Mouse (Mus musculus): ENCODE measurements at regions not wholly inside any gene's neighbourhood (a gene's known extent, or its start where the extent isn't known, plus 50 kb on each side); places are given as distances from the start of the nearest gene placed in this dataset.
"Not testable (repeated sequence)": the region's sequence is repeated elsewhere in the genome, so short reads cannot be mapped to it uniquely, and the experiment has no call there.

DNA sequence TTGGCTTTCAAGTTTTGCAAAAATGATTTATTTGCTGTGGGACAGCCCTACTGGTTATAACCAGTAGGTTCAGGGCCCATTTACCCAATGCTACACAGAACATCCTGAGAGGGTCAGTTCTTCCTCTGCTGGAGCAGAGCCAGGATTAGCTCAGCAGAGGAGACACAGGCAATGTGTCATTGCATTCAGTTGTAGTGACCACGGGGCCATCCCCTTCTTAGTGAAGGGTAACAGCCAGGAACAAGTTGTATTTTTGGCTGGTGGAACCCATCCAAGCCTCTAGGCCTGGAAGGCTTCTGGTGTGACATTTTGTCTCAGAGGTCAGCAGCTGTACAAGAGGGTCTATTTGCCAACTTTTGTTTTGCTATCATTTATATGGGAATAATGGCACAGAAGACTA, 120.6 kb upstream of the Dlgap1 start:
- no peak for ATAC-seq (ENCODE audit: insufficient read depth, low FRiP score)

GRCm38 (mm10) chr17:69850075-69850474, 118.8 kb upstream of the Dlgap1 start:
- Histone ChIP-seq H3K4me2 (ENCODE audit: low read depth, low read length) (no peak overlapping the region), H3K4me3 (replicated peaks; ENCODE audit: low read length) (no peak overlapping the region)
- WGBS: 30% methylated on average over 1 of the region's 1 CpGs

More for the DNA sequence above, 120.6 kb upstream of the Dlgap1 start:
- H3K27me3 ChIP-seq (ENCODE audit: control insufficient read depth, insufficient read depth, low read length): no peaks in the 10 kb centered on the region
- no peak overlapping the region for H3K27ac ChIP-seq (ENCODE audit: low read length)
- no peaks in the 10 kb centered on the region for H3K4me1 ChIP-seq (ENCODE audit: control insufficient read depth, insufficient read depth, low read length)
- H3K36me3 ChIP-seq (ENCODE audit: control insufficient read depth, insufficient read depth, low read length): no peaks in the 10 kb centered on the region
- WGBS: 48% methylated on average over 1 of the region's 1 CpGs
- no peak overlapping the region for H3K4me2 ChIP-seq (ENCODE audit: low read depth, low read length)
- no peak overlapping the region for H3K9ac ChIP-seq (ENCODE audit: low read length)
- no peaks in the 10 kb centered on the region for H3K9me3 ChIP-seq (replicated peaks; ENCODE audit: control insufficient read depth, low read length)
- H3K4me3 ChIP-seq (replicated peaks; ENCODE audit: low read length): no peak overlapping the region

DNA sequence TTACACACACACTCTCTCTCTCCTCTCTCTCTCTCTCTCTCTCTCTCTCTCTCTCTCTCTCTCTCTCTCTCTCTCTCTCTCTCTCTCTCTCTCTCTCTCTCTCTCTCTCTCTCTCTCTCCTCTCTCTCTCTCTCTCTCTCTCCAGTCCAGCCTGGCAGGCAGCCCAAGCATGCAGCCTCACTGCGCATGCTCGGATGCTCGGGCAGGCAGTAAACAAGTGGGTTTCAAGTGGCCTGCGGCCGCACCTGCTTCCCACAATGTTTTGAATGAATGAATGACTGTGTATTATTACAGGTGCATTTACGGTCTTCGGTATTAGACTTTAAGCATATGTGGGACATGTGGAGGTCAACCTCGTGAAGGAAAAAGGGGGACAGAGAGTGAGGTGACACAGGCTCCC, 88.9 kb upstream of the Dlgap1 start:
- not testable (repeated sequence) for H3K27me3 ChIP-seq (ENCODE audit: control insufficient read depth, insufficient read depth, low read length); H3K27ac ChIP-seq (ENCODE audit: low read length); H3K4me1 ChIP-seq (ENCODE audit: control insufficient read depth, insufficient read depth, low read length); H3K4me3 ChIP-seq (replicated peaks; ENCODE audit: low read length); H3K9me3 ChIP-seq (replicated peaks; ENCODE audit: control insufficient read depth, low read length); H3K36me3 ChIP-seq (ENCODE audit: control insufficient read depth, insufficient read depth, low read length); H3K9ac ChIP-seq (ENCODE audit: low read length); H3K4me2 ChIP-seq (ENCODE audit: low read depth, low read length); ATAC-seq (ENCODE audit: insufficient read depth, low FRiP score)
- WGBS: 86% methylated on average over 8 of the region's 8 CpGs

More at GRCm38 (mm10) chr17:69850075-69850474, 118.8 kb upstream of the Dlgap1 start:
- ATAC-seq (ENCODE audit: insufficient read depth, low FRiP score): no peak
- Histone ChIP-seq H3K4me1 (ENCODE audit: control insufficient read depth, insufficient read depth, low read length) (no peaks in the 10 kb centered on the region), H3K36me3 (ENCODE audit: control insufficient read depth, insufficient read depth, low read length) (no peaks in the 10 kb centered on the region), H3K9ac (ENCODE audit: low read length) (no peak overlapping the region), H3K27me3 (ENCODE audit: control insufficient read depth, insufficient read depth, low read length) (no peaks in the 10 kb centered on the region), H3K27ac (ENCODE audit: low read length) (no peak overlapping the region), H3K9me3 (replicated peaks; ENCODE audit: control insufficient read depth, low read length) (no peaks in the 10 kb centered on the region)

DNA sequence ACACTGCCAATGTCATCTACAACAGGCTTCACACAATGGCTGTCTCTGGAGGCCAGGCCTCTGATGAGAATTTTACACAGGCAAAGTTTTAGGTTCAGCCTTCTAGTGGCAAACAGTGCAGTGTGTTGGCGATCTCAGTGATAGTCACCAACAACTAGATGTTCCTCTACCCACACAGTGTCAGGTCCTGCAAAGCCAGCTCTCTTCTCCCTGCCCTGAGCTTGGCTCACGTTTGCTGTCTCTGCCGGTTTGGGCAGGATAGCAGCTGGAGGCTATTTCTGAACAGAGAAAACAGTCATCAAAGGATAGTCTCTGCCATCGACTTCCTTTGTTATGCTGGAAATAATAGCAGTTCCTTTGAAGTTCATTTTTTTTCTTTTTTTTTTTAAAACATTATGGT, 74.9 kb upstream of the Dlgap1 start:
- no peak overlapping the region for H3K27ac ChIP-seq (ENCODE audit: low read length)
- no peak overlapping the region for H3K4me2 ChIP-seq (ENCODE audit: low read depth, low read length)
- ATAC-seq (ENCODE audit: insufficient read depth, low FRiP score): no peak
- H3K4me3 ChIP-seq (replicated peaks; ENCODE audit: low read length): no peak overlapping the region
- H3K36me3 ChIP-seq (ENCODE audit: control insufficient read depth, insufficient read depth, low read length): no peaks in the 10 kb centered on the region
- 74% methylated on average over 4 of the region's 4 CpGs for WGBS
- no peaks in the 10 kb centered on the region for H3K4me1 ChIP-seq (ENCODE audit: control insufficient read depth, insufficient read depth, low read length)
- H3K9ac ChIP-seq (ENCODE audit: low read length): no peak overlapping the region
- H3K27me3 ChIP-seq (ENCODE audit: control insufficient read depth, insufficient read depth, low read length): no peaks in the 10 kb centered on the region
- H3K9me3 ChIP-seq (replicated peaks; ENCODE audit: control insufficient read depth, low read length): no peaks in the 10 kb centered on the region
